In the genomic region with DNA sequence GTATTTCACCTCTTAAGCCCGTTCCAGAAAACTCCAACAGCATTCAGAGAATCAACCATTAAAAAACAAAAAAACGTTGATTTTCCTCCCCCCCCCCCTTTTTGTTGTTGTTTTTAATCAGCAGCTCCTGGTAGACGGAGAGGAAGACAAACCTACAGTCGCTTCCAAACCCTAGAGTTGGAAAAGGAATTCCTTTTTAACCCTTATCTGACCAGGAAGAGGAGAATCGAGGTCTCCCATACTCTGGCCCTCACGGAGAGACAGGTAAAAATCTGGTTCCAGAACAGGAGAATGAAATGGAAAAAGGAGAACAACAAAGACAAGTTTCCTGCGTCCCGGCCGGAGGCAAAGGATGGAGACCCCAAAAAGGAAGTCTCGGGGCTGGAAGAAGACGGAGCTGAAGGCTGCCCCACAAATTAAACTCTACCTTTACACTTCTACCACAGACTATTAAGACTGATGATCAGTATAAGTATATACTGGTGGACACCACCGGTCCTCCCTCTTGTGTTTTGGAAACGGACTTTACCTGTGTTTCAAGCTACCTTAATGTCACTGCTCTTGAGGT, we compare ENCODE assay signal across 1 mouse cellular context.
TF ChIP-seq lines count a peak whose summit lies in the region.

No protein-coding gene starts in this region.

TF ChIP-seq in MEL, 35 proteins besides CTCF, POLR2A, EP300 and RAD21:
- TF ChIP-seq MAZ (IDR thresholded peaks at IDR 0.05; ENCODE audit: low read depth, low read length) (no peak), POLR2AphosphoS2 (IDR thresholded peaks at IDR 0.05; ENCODE audit: low read length) (no peak), USF1 (IDR thresholded peaks at IDR 0.05; ENCODE audit: low read depth, low read length) (no peak), UBTF (IDR thresholded peaks at IDR 0.05; ENCODE audit: borderline replicate concordance, insufficient read depth, low read depth, low read length) (no peak), TCF12 (IDR thresholded peaks at IDR 0.05; ENCODE audit: low read depth, low read length) (no peak), POLR2AphosphoS5 (IDR thresholded peaks at IDR 0.05; ENCODE audit: borderline replicate concordance, low read depth, low read length) (no peak), SMC3 (IDR thresholded peaks at IDR 0.05; ENCODE audit: low read depth, low read length) (no peak), TAL1 (IDR thresholded peaks at IDR 0.05; ENCODE audit: low read length) (no peak), RCOR1 (IDR thresholded peaks at IDR 0.05; ENCODE audit: low read depth, low read length) (no peak), TBP (IDR thresholded peaks at IDR 0.05; ENCODE audit: low read depth, low read length) (no peak), GABPA (IDR thresholded peaks at IDR 0.05; ENCODE audit: low read depth, low read length) (no peak), MYB (IDR thresholded peaks at IDR 0.05; ENCODE audit: low read depth, low read length) (no peak), KAT2A (conservative IDR thresholded peaks at IDR 0.05; ENCODE audit: low read depth, low read length) (no peak), MAFK (IDR thresholded peaks at IDR 0.05; ENCODE audit: borderline replicate concordance, low read depth, low read length) (no peak), MEF2A (IDR thresholded peaks at IDR 0.05; ENCODE audit: extremely low read depth, insufficient replicate concordance, low read depth, low read length, poor library complexity, severe bottlenecking) (no peak), CHD2 (IDR thresholded peaks at IDR 0.05; ENCODE audit: low read length) (no peak), HCFC1 (IDR thresholded peaks at IDR 0.05; ENCODE audit: low read depth, low read length) (no peak), ZNF384 (IDR thresholded peaks at IDR 0.05; ENCODE audit: low read depth, low read length) (no peak), GATA1 (IDR thresholded peaks at IDR 0.05; ENCODE audit: low read depth, low read length) (no peak), USF2 (IDR thresholded peaks at IDR 0.05; ENCODE audit: borderline replicate concordance in 1 of 2, insufficient read depth in 1 of 2, low read depth in 1 of 2, low read length in 2 of 2) (no peak)
